Mouse (Mus musculus): ENCODE measurements around the gene Sync. TPM values are rescaled to one million over a fixed set of nuclear protein-coding genes. Genes with fewer than 3 reads are reported as not detected.

Gene Sync
- total RNA-seq, 1 experiment from 2014 or later, result 0.12 TPM

DNA sequence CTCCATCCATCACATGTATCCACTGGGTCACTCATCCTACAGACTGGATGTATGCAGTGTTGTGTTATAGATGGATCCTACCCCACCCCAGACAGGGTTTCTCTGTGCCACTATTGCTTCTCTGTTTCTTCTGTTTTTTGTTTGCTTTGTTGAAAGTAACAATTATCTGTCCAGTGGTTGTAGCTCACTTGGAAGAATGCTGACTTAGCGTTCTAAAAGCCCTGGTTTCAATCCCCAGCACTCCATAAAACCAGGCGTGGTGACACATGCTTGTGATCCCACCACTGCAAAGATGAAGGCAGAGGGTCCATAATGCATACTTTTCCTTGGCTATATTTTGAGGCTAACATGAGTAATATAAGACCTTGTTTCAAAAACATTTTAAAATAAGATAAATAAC lies 55.3 kb downstream of the Sync start:
- ATAC-seq (ENCODE audit: extremely low read depth, insufficient number of reproducible peaks, low FRiP score, poor library complexity, severe bottlenecking), result no peak

DNA sequence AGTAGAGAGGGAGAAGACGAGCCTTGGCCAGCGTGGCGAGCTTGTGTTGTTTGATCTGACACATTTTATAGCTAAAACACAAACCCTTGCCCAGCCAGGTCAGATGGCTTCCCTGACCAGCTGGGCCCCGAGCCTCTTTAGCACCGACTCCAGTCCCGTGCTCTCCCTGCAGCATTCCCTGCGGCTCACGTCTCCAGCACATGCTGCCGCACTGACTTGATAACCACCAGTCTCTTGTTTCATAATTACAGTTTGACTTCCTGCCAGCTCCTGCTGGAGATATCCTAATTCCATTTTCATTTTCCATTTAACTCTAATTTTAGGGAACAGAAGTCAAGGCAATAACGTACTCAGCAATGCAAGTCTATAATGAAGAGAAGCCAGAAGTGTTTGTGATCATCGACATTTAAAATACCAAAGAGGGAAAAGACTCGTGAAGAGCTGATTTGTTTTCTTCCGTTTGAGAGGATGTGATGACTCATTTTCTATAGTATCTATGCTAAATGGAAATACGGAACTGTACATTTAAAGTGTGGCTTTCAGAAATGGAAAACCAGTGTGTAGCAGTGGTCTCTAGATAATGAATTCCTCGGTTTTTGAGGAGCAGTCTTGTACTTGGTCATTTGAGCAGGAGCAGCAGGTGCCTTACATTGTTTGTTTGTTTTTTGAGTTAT lies 59.2 kb downstream of the Sync start:
- no peak for ATAC-seq (ENCODE audit: extremely low read depth, insufficient number of reproducible peaks, low FRiP score, poor library complexity, severe bottlenecking)

DNA sequence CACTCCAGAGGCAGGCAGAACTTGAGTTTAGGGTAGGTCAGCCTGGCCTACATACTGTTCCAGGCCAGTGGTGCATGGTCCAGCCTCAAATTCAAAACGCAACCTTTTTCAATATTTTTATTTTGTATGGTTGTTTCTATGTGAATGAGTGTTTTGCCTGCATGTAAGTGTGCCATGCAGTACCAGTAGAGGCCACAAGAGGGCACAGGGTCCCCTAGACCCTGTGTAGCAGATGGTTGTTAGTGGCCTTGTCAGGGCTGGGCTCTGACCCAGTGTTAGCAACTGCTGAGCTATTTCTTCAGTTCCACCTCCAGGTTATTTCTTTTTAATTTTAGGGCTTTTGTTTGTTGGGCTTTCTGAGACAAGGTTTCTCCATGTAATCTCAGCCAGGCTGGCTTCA lies 63.2 kb downstream of the Sync start:
- ATAC-seq (ENCODE audit: extremely low read depth, insufficient number of reproducible peaks, low FRiP score, poor library complexity, severe bottlenecking), result peak; percentile 81

DNA sequence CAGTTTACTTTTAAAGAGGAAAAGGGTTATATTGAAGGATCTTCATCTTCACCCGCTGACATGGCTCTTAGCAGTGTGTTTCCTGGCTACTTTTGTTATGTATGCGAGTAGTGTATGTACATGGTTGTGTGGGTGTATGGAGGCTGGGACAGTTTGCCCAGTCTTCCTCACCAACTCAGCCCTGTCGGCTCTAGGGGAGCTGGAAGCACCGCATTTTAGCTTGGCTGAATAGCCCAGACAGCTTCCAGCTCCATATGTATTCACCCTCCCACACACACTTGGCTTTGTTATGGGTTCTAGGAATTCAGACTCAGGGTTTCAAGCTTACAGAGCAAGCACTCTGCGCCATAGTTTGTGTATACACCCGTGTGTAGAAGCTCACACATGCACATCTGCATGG lies 63.7 kb downstream of the Sync start:
- ATAC-seq (ENCODE audit: extremely low read depth, insufficient number of reproducible peaks, low FRiP score, poor library complexity, severe bottlenecking), result no peak

DNA sequence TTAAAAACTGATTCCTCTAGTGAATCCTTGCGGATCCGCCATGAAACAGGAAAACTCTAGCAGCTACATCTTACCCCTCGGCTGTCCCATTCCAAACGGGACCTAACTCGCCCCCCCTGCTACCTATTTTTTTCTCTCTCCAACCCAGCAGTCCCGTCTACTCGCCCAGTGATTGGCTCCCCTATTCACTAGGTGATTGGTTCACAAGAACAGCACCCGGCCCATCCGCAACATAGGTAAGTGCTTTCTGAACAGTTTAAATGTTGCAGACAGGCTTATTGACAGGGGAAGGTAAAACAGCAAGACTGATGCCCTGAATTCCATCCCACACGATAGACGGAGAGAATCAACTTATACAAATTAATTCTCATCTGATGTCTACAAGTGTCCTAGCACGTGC lies 65.8 kb downstream of the Sync start:
- no peak for ATAC-seq (ENCODE audit: extremely low read depth, insufficient number of reproducible peaks, low FRiP score, poor library complexity, severe bottlenecking)

DNA sequence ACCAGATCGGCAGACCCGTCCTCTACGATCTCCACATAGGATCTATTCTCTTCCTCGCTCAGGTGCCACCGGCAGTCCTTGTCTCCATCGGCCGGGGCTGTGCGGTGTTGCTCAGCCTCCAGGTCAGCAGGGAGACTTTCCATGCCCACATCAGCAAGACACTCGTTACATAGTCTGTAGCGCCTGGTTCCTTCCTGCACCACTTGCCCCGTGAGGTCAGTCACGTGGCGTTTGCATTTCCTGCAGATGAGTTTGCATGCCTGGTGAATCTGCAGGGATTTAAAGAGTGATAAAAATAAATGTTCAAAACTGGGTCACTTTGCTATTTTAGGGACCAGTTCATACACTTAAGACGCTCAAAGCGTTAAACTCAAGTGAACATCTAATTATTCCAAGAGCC lies 66.8 kb downstream of the Sync start:
- no peak for ATAC-seq (ENCODE audit: extremely low read depth, insufficient number of reproducible peaks, low FRiP score, poor library complexity, severe bottlenecking)

DNA sequence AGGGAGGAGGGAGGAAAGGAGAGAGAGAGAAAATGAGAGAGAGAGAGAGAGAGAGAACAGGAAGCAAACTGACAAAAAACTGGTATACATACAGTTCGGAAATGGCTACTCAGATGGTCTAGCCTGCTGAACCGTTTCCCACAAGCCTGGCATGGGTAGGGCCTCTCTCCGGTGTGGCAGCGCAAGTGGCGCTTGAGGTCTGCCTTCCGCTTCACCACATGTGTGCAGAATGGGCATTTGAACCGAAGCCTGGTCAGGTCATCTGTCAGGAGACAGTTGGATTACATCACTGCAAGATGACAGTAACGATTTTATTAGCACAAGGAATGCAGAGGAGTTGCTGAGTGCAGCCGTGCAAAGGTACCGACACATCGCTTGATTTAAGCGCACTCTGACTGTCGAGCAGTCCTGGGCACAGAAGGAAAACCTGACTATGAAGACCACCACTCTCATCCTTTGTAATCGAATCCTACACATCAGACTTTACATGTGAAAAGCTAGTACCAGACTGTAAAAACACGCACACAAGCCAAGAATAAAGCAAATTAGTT lies 70.3 kb downstream of the Sync start:
- ATAC-seq (ENCODE audit: extremely low read depth, insufficient number of reproducible peaks, low FRiP score, poor library complexity, severe bottlenecking), result no peak

Other genes starting within 250 kb of the Sync start
- 196 and 238 TPM in 2 replicates for gene Rnf19b, start 229.3 kb upstream of the Sync start, total RNA-seq (2017)
- gene Tmem54, start 182.1 kb upstream of the Sync start, total RNA-seq (2017), result not detected in 2 replicates
- gene Hpca, start 165.6 kb upstream of the Sync start, total RNA-seq (2017), result not detected in 2 replicates
- gene Fndc5, start 150.6 kb upstream of the Sync start, total RNA-seq (2017), result not detected in 2 replicates
- gene S100pbp, start 97.9 kb upstream of the Sync start, total RNA-seq (2017), result 33.0 and 44.8 TPM in 2 replicates
- gene Yars, start 97.9 kb upstream of the Sync start, total RNA-seq (2017), result 26.3 and 31.4 TPM in 2 replicates
- gene C77080, start 26.2 kb upstream of the Sync start, total RNA-seq (2017), result 2.0 TPM in 1 of 2 replicates, not detected in the other
- 61.8 and 63.2 TPM in 2 replicates for gene Rbbp4, start 47.8 kb downstream of the Sync start, total RNA-seq (2017)
- gene Zbtb8os, start 48.1 kb downstream of the Sync start, total RNA-seq (2017), result 52.5 and 55.0 TPM in 2 replicates
- gene Zbtb8a, start 90.5 kb downstream of the Sync start, total RNA-seq (2017), result 2.3 and 3.3 TPM in 2 replicates
- not detected in 2 replicates for gene Zbtb8b, start 153.2 kb downstream of the Sync start, total RNA-seq (2017)
- 94.7 and 122 TPM in 2 replicates for gene Bsdc1, start 174.0 kb downstream of the Sync start, total RNA-seq (2017)
- not detected in 2 replicates for gene Tssk3, start 203.4 kb downstream of the Sync start, total RNA-seq (2017)
- gene Fam229a, start 203.6 kb downstream of the Sync start, total RNA-seq (2017), result not detected in 2 replicates
- gene Marcksl1, start 226.0 kb downstream of the Sync start, total RNA-seq (2017), result 97.5 and 100 TPM in 2 replicates